Comparison of ENCODE assay signal across 26 mouse cellular contexts in the genomic region with DNA sequence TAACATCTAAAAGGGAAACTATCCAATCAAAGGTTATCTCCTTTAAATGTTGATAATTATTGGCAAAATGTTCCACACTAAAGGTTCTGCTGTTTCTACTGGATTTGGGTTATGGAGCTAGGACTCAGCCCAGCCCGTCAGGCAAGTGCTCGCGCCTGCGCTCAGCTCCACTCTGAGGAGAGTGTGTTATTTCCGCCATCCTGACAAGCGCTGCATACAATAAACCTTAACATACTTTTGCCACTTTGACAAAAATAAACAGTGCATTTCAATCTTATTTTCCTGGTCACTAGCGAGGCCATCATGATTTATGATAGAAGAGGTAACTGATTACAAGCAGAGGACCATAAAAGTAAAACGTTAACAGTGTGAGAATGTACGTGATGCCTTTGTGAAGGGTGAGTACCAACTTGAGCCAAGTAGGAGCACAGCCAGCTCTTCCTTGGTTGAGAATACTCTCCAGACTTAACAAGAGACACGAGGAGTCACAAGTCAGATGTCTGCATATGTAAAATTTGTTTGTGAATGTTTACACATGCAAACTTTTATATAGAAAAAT.
"Had no signal": no experiment of that assay in that cellular context is flagged by ENCODE, and none has a peak within 500 bp of the region (broad histone marks: within the 10 kb centered on the region; RNA-seq: fewer than 3 reads in every experiment).

No protein-coding gene starts in this region.

- ATAC-seq: forebrain, postnatal 0 days; hindbrain, embryonic 16.5 days; inflammation-experienced regulatory T-cells, adult 6 months had no signal

- H3K27ac ChIP-seq: heart, embryonic 10.5 days; hindbrain, embryonic 10.5 days; hindbrain, embryonic 12.5 days; hindbrain, embryonic 14.5 days; limb, embryonic 10.5 days; limb, embryonic 12.5 days; liver, embryonic 13.5 days; liver, embryonic 15.5 days had no signal

- H3K4me2 ChIP-seq: heart, embryonic 12.5 days; hindbrain, embryonic 12.5 days; hindbrain, embryonic 14.5 days; limb, embryonic 12.5 days; liver, embryonic 11.5 days; liver, embryonic 13.5 days; liver, embryonic 15.5 days had no signal

- H3K4me3 ChIP-seq: heart, embryonic 10.5 days; heart, embryonic 12.5 days; hindbrain, embryonic 10.5 days; hindbrain, embryonic 12.5 days; limb, embryonic 10.5 days; limb, embryonic 12.5 days; liver, embryonic 13.5 days; liver, embryonic 15.5 days had no signal

- H3K27me3 ChIP-seq: heart, embryonic 12.5 days; hindbrain, embryonic 12.5 days; limb, embryonic 12.5 days; liver, embryonic 13.5 days; liver, embryonic 15.5 days had no signal

- H3K9me3 ChIP-seq: heart, embryonic 10.5 days; heart, embryonic 12.5 days; hindbrain, embryonic 10.5 days; hindbrain, embryonic 12.5 days; limb, embryonic 10.5 days; limb, embryonic 12.5 days; liver, embryonic 13.5 days; liver, embryonic 15.5 days had no signal

- H3K9ac ChIP-seq: forebrain, postnatal 0 days; heart, embryonic 12.5 days; hindbrain, embryonic 12.5 days; hindbrain, embryonic 14.5 days; limb, embryonic 12.5 days; liver, embryonic 13.5 days; liver, embryonic 15.5 days had no signal

- DNase-seq: forebrain, postnatal 0 days; gastrocnemius, postnatal 14 days; gastrocnemius, postnatal 36 days; heart, adult 18-20 months; heart, postnatal 10 days; heart, postnatal 4 days; kidney, adult 18-20 months; kidney, adult 8-10 months; kidney, postnatal 10 days; kidney, postnatal 25 days; kidney, postnatal 4 days; layer of hippocampus, adult 9-11 months; layer of hippocampus, postnatal 36 days; liver; liver, embryonic 13.5 days had no signal

- H3K4me1 ChIP-seq: hindbrain, embryonic 10.5 days; hindbrain, embryonic 12.5 days; limb, embryonic 10.5 days; limb, embryonic 12.5 days had no signal
